Mouse (Mus musculus) stomach, postnatal 0 days (tissue): ENCODE results near the gene Tfap4.

ENCODE experiments used
- CTCF ChIP-seq: IDR thresholded peaks from 2 replicates; pipeline ENCODE4 v1.5.1; 2016; ENCODE audit warnings: antibody characterized with exemption, low read depth, mild to moderate bottlenecking, moderate library complexity
- EP300 ChIP-seq: optimal IDR thresholded peaks from 2 replicates; pipeline ENCODE3; 2016; ENCODE audit warnings: antibody characterized with exemption

DNA sequence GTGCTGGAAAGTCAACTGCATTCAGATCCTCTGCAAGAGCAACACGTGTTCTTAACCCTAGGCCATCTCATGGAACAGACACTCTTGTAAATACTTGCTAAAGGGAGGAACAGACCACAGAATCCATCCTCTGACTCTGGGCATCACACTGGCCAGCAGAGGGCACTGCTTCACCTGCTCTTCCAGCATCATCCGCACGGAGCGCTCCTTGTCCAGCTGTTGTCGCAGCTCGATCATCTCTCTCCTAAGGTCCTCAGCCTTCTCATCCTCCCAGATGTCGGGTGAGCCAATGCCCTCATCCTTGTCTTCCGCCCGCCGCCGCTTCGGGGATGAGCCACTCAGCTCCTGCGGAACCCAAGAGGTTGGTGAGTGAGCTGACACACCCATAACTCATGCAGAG is 8.6 kb downstream of the Tfap4 start:
- TF ChIP-seq CTCF (peak; percentile 99), EP300 (no peak)
